Mouse (Mus musculus): ENCODE measurements at regions not wholly inside any gene's neighbourhood (a gene's known extent, or its start where the extent isn't known, plus 50 kb on each side); places are given as distances from the start of the nearest gene placed in this dataset.

GRCm38 (mm10) chr10:111575926-111576325, 69.8 kb downstream of the Phlda1 start:
- ATAC-seq: no peak
- Histone ChIP-seq H3K9ac (ENCODE audit: low read depth, low read length) (no peak overlapping the region), H3K4me3 (ENCODE audit: low read length) (no peak overlapping the region), H3K9me3 (ENCODE audit: control insufficient read depth, low read length) (no peaks in the 10 kb centered on the region; the same call in 1 of the 2 replicates), H3K4me1 (ENCODE audit: control insufficient read depth, insufficient read depth, low read depth, low read length) (no peaks in the 10 kb centered on the region), H3K4me2 (ENCODE audit: low read length) (no peak overlapping the region), H3K27ac (ENCODE audit: low read depth, low read length) (no peak overlapping the region), H3K36me3 (ENCODE audit: control insufficient read depth, insufficient read depth, low read length) (no peaks in the 10 kb centered on the region), H3K27me3 (replicated peaks; ENCODE audit: control insufficient read depth, insufficient read depth, low read length) (no peaks in the 10 kb centered on the region)
- 72% methylated on average over 5 of the region's 5 CpGs for WGBS

- H3K4me1 ChIP-seq (ENCODE audit: control insufficient read depth, insufficient read depth, low read depth, low read length): no peaks in the 10 kb centered on the region
These were observed 70.4 kb downstream of the Phlda1 start for GRCm38 (mm10) chr10:111576395-111577069.

DNA sequence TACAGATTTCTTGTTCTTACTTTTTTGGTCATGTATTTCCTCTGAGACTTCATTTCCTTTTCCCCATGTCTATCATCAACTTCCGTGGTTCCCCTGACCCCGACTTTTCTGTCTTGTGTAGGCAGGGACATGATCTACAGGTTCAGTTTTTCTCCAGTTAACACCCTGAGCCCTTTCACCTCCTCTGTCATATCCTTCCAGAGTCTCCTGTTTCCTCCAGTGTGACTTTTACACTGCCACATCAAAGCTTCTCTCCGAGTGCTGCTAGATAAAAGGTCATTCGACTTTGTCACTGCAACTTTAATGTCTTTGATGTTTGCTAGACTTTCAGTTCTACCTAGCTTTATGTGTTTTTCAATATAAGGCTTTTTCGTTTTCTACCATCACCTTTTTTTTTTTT, 72.5 kb downstream of the Phlda1 start:
- no peak for ATAC-seq
- Histone ChIP-seq H3K4me3 (ENCODE audit: low read length) (no peak overlapping the region), H3K27me3 (replicated peaks; ENCODE audit: control insufficient read depth, insufficient read depth, low read length) (no peaks in the 10 kb centered on the region), H3K27ac (ENCODE audit: low read depth, low read length) (no peak overlapping the region), H3K9me3 (ENCODE audit: control insufficient read depth, low read length) (no peaks in the 10 kb centered on the region), H3K4me2 (ENCODE audit: low read length) (no peak overlapping the region), H3K36me3 (ENCODE audit: control insufficient read depth, insufficient read depth, low read length) (no peaks in the 10 kb centered on the region), H3K9ac (ENCODE audit: low read depth, low read length) (no peak overlapping the region), H3K4me1 (ENCODE audit: control insufficient read depth, insufficient read depth, low read depth, low read length) (no peaks in the 10 kb centered on the region)
- 71% methylated on average over 5 of the region's 5 CpGs for WGBS

More at GRCm38 (mm10) chr10:111576395-111577069, 70.4 kb downstream of the Phlda1 start:
- H3K36me3 ChIP-seq (ENCODE audit: control insufficient read depth, insufficient read depth, low read length): no peaks in the 10 kb centered on the region
- H3K9me3 ChIP-seq (ENCODE audit: control insufficient read depth, low read length): no peaks in the 10 kb centered on the region; the same call in 1 of the 2 replicates
- no peak overlapping the region for H3K27ac ChIP-seq (ENCODE audit: low read depth, low read length)
- H3K4me3 ChIP-seq (ENCODE audit: low read length): no peak overlapping the region
- H3K27me3 ChIP-seq (replicated peaks; ENCODE audit: control insufficient read depth, insufficient read depth, low read length): no peaks in the 10 kb centered on the region
- 85% methylated on average over 10 of the region's 10 CpGs for WGBS
- no peak overlapping the region for H3K9ac ChIP-seq (ENCODE audit: low read depth, low read length)
- H3K4me2 ChIP-seq (ENCODE audit: low read length): no peak overlapping the region
- no peak for ATAC-seq

- H3K36me3 ChIP-seq (ENCODE audit: control insufficient read depth, insufficient read depth, low read length): no peaks in the 10 kb centered on the region
- H3K4me1 ChIP-seq (ENCODE audit: control insufficient read depth, insufficient read depth, low read depth, low read length): no peaks in the 10 kb centered on the region
- no peaks in the 10 kb centered on the region for H3K27me3 ChIP-seq (replicated peaks; ENCODE audit: control insufficient read depth, insufficient read depth, low read length)
- WGBS: 50% methylated on average over 2 of the region's 2 CpGs
- ATAC-seq: no peak
- H3K27ac ChIP-seq (ENCODE audit: low read depth, low read length): no peak overlapping the region
- no peak overlapping the region for H3K9ac ChIP-seq (ENCODE audit: low read depth, low read length)
- no peak overlapping the region for H3K4me2 ChIP-seq (ENCODE audit: low read length)
- no peaks in the 10 kb centered on the region for H3K9me3 ChIP-seq (ENCODE audit: control insufficient read depth, low read length)
- H3K4me3 ChIP-seq (ENCODE audit: low read length): no peak overlapping the region
These were observed 73.4 kb downstream of the Phlda1 start for GRCm38 (mm10) chr10:111579481-111579880.

GRCm38 (mm10) chr10:111580401-111581100, 74.5 kb downstream of the Phlda1 start:
- Histone ChIP-seq H3K4me1 (ENCODE audit: control insufficient read depth, insufficient read depth, low read depth, low read length) (no peaks in the 10 kb centered on the region), H3K36me3 (ENCODE audit: control insufficient read depth, insufficient read depth, low read length) (no peaks in the 10 kb centered on the region), H3K4me2 (ENCODE audit: low read length) (no peak overlapping the region), H3K4me3 (ENCODE audit: low read length) (no peak overlapping the region), H3K9me3 (ENCODE audit: control insufficient read depth, low read length) (no peaks in the 10 kb centered on the region), H3K27ac (ENCODE audit: low read depth, low read length) (no peak overlapping the region), H3K9ac (ENCODE audit: low read depth, low read length) (no peak overlapping the region), H3K27me3 (replicated peaks; ENCODE audit: control insufficient read depth, insufficient read depth, low read length) (no peaks in the 10 kb centered on the region)
- ATAC-seq: no peak
- 80% methylated on average over 11 of the region's 11 CpGs for whole genome bisulfite sequencing

- 81% methylated on average over 3 of the region's 3 CpGs for WGBS
- Histone ChIP-seq H3K4me1 (ENCODE audit: control insufficient read depth, insufficient read depth, low read depth, low read length) (no peaks in the 10 kb centered on the region), H3K36me3 (ENCODE audit: control insufficient read depth, insufficient read depth, low read length) (no peaks in the 10 kb centered on the region), H3K9me3 (ENCODE audit: control insufficient read depth, low read length) (no peaks in the 10 kb centered on the region), H3K4me3 (ENCODE audit: low read length) (no peak overlapping the region), H3K27me3 (replicated peaks; ENCODE audit: control insufficient read depth, insufficient read depth, low read length) (no peaks in the 10 kb centered on the region), H3K4me2 (ENCODE audit: low read length) (no peak overlapping the region), H3K9ac (ENCODE audit: low read depth, low read length) (no peak overlapping the region), H3K27ac (ENCODE audit: low read depth, low read length) (no peak overlapping the region)
- ATAC-seq: no peak
These were observed 75.8 kb downstream of the Phlda1 start for GRCm38 (mm10) chr10:111581847-111582246.

DNA sequence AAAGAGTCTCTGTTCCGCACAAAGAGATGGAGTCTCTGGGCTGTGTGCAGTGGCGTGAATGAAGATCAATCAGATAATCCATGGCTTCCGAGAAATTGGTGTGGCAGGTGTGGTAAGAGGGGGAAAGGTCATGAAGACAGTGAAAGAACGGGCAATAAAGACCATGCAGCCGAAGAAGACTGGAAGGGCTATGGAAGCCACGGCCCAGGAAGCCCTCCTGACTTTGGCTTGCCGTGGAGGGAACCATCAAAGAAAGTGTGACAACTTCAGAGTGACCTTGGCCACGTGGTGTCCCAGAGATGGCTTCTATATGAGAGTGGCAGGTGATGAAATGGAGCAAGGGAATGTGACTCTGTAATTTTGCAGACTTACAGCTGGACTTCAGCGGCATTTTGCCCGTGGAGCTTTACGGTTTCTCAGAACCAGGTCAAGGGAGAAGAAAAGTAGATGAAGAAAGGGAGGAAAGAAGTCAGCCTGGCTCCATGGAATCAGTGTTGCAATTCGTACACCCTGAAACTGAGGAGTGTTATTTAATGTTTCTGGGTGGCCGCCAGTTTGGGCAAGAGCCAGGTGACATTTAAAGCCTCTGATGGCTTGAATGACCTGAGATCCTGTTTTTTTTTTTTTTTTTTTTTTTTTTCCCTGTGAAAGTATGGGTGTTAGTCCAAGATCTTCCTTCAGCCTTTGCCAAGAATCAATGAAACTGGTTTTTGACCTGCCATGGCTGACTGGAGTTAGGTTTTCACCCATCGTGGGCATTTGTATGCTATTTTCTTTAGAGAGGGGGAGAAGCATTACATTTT, 76.4 kb downstream of the Phlda1 start:
- ATAC-seq: no peak
- no peaks in the 10 kb centered on the region for H3K9me3 ChIP-seq (ENCODE audit: control insufficient read depth, low read length)
- no peak overlapping the region for H3K4me3 ChIP-seq (ENCODE audit: low read length)
- 78% methylated on average over 14 of the region's 14 CpGs for WGBS
- no peaks in the 10 kb centered on the region for H3K4me1 ChIP-seq (ENCODE audit: control insufficient read depth, insufficient read depth, low read depth, low read length)
- H3K36me3 ChIP-seq (ENCODE audit: control insufficient read depth, insufficient read depth, low read length): no peaks in the 10 kb centered on the region
- no peak overlapping the region for H3K4me2 ChIP-seq (ENCODE audit: low read length)
- H3K27me3 ChIP-seq (replicated peaks; ENCODE audit: control insufficient read depth, insufficient read depth, low read length): no peaks in the 10 kb centered on the region
- no peak overlapping the region for H3K9ac ChIP-seq (ENCODE audit: low read depth, low read length)
- H3K27ac ChIP-seq (ENCODE audit: low read depth, low read length): no peak overlapping the region

DNA sequence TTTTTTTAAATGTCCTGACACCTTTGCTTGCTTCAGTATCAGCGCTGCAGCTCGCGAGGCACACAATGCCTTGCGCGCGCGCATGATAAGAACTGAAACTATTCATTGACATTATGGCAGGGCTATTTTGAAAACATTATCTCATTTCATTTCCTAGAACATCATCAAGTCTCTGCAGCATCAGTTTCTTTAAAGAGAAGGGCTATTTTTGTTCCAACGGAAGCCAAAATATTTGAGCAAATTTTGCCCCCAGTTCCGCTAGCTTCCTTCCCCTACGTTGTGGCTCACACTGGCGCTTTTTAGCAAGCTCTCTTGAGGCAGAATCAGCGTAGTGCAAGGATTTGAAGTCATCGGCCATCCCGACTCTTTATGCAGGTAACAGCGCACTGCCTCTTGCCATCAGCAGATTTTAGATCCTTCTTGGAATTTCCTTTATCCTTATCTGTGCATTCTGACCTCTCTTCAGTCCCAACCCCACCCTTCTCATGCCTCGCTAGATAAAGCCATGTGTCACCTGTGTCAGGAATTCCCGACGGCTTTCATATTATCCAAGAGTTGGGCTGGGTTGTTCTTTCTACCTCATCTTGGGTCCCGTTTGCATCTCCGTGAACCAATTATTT, 77.1 kb downstream of the Phlda1 start:
- H3K27me3 ChIP-seq (replicated peaks; ENCODE audit: control insufficient read depth, insufficient read depth, low read length): no peaks in the 10 kb centered on the region
- WGBS: 94% methylated on average over 20 of the region's 20 CpGs
- no peak overlapping the region for H3K9ac ChIP-seq (ENCODE audit: low read depth, low read length)
- ATAC-seq: no peak
- no peak overlapping the region for H3K27ac ChIP-seq (ENCODE audit: low read depth, low read length)
- no peak overlapping the region for H3K4me3 ChIP-seq (ENCODE audit: low read length)
- no peak overlapping the region for H3K4me2 ChIP-seq (ENCODE audit: low read length)
- no peaks in the 10 kb centered on the region for H3K36me3 ChIP-seq (ENCODE audit: control insufficient read depth, insufficient read depth, low read length)
- no peaks in the 10 kb centered on the region for H3K4me1 ChIP-seq (ENCODE audit: control insufficient read depth, insufficient read depth, low read depth, low read length)
- H3K9me3 ChIP-seq (ENCODE audit: control insufficient read depth, low read length): no peaks in the 10 kb centered on the region

- Histone ChIP-seq H3K4me3 (ENCODE audit: low read length) (no peak overlapping the region), H3K4me1 (ENCODE audit: control insufficient read depth, insufficient read depth, low read depth, low read length) (no peaks in the 10 kb centered on the region), H3K27me3 (replicated peaks; ENCODE audit: control insufficient read depth, insufficient read depth, low read length) (no peaks in the 10 kb centered on the region), H3K4me2 (ENCODE audit: low read length) (no peak overlapping the region), H3K9ac (ENCODE audit: low read depth, low read length) (no peak overlapping the region), H3K9me3 (ENCODE audit: control insufficient read depth, low read length) (no peaks in the 10 kb centered on the region), H3K27ac (ENCODE audit: low read depth, low read length) (no peak overlapping the region), H3K36me3 (ENCODE audit: control insufficient read depth, insufficient read depth, low read length) (no peaks in the 10 kb centered on the region)
- ATAC-seq: no peak
- WGBS: 90% methylated on average over 5 of the region's 5 CpGs
These were observed 77.7 kb downstream of the Phlda1 start for GRCm38 (mm10) chr10:111583744-111584152.

Measured in hindbrain, embryonic 16.5 days (tissue).